Mouse (Mus musculus): ENCODE measurements around the gene Ccl28. TPM values are rescaled to one million over a fixed set of nuclear protein-coding genes. Genes with fewer than 3 reads are reported as not detected.
A peak's percentile ranks its signal among the peaks of the same experiment; 100 is the strongest.

The Ccl28 gene
- polyA plus RNA-seq, 1 experiment from 2014 or later: 0.20 TPM

GRCm38 (mm10) chr13:119640504-119640903 lies 16.9 kb downstream of the Ccl28 start:
- Histone ChIP-seq H3K27ac (ENCODE audit: low read length) (no peak overlapping the region), H3K36me3 (ENCODE audit: control insufficient read depth, insufficient read depth, low read length) (no peaks in the 10 kb centered on the region), H3K4me1 (ENCODE audit: control insufficient read depth, insufficient read depth, low read length) (no peaks in the 10 kb centered on the region), H3K9me3 (replicated peaks; ENCODE audit: control insufficient read depth, low read length, poor library complexity, severe bottlenecking) (no peaks in the 10 kb centered on the region), H3K9ac (ENCODE audit: low read depth, low read length) (no peak overlapping the region), H3K27me3 (ENCODE audit: control insufficient read depth, insufficient read depth, low read depth, low read length) (no peaks in the 10 kb centered on the region), H3K4me2 (ENCODE audit: low read length) (no peak overlapping the region), H3K4me3 (ENCODE audit: low read depth, low read length) (no peak overlapping the region)
- ATAC-seq: peak; percentile 67; the same call in 1 of the 2 replicates
- WGBS: 36% methylated on average over 4 of the region's 4 CpGs

- Histone ChIP-seq H3K4me3 (ENCODE audit: low read depth, low read length) (no peak overlapping the region), H3K9ac (ENCODE audit: low read depth, low read length) (no peak overlapping the region), H3K27ac (ENCODE audit: low read length) (no peak overlapping the region), H3K4me1 (ENCODE audit: control insufficient read depth, insufficient read depth, low read length) (no peaks in the 10 kb centered on the region), H3K4me2 (ENCODE audit: low read length) (no peak overlapping the region), H3K27me3 (ENCODE audit: control insufficient read depth, insufficient read depth, low read depth, low read length) (no peaks in the 10 kb centered on the region), H3K36me3 (ENCODE audit: control insufficient read depth, insufficient read depth, low read length) (no peaks in the 10 kb centered on the region), H3K9me3 (replicated peaks; ENCODE audit: control insufficient read depth, low read length, poor library complexity, severe bottlenecking) (no peaks in the 10 kb centered on the region)
- WGBS: 84% methylated on average over 7 of the region's 7 CpGs
- no peak for ATAC-seq
Observed at GRCm38 (mm10) chr13:119641145-119641544, 17.5 kb downstream of the Ccl28 start.

- Histone ChIP-seq H3K4me2 (ENCODE audit: low read length) (no peak overlapping the region), H3K27me3 (ENCODE audit: control insufficient read depth, insufficient read depth, low read depth, low read length) (no peaks in the 10 kb centered on the region), H3K27ac (ENCODE audit: low read length) (no peak overlapping the region), H3K9me3 (replicated peaks; ENCODE audit: control insufficient read depth, low read length, poor library complexity, severe bottlenecking) (no peaks in the 10 kb centered on the region), H3K36me3 (ENCODE audit: control insufficient read depth, insufficient read depth, low read length) (no peaks in the 10 kb centered on the region), H3K9ac (ENCODE audit: low read depth, low read length) (no peak overlapping the region), H3K4me1 (ENCODE audit: control insufficient read depth, insufficient read depth, low read length) (no peaks in the 10 kb centered on the region), H3K4me3 (ENCODE audit: low read depth, low read length) (no peak overlapping the region)
- 71% methylated on average over 5 of the region's 5 CpGs for WGBS
- ATAC-seq: no peak
Observed at GRCm38 (mm10) chr13:119644769-119645168, 21.1 kb downstream of the Ccl28 start.

GRCm38 (mm10) chr13:119646511-119646910 lies 22.9 kb downstream of the Ccl28 start:
- Histone ChIP-seq H3K27ac (ENCODE audit: low read length) (no peak overlapping the region), H3K36me3 (ENCODE audit: control insufficient read depth, insufficient read depth, low read length) (no peaks in the 10 kb centered on the region), H3K27me3 (ENCODE audit: control insufficient read depth, insufficient read depth, low read depth, low read length) (no peaks in the 10 kb centered on the region), H3K4me3 (ENCODE audit: low read depth, low read length) (no peak overlapping the region), H3K4me1 (ENCODE audit: control insufficient read depth, insufficient read depth, low read length) (no peaks in the 10 kb centered on the region), H3K9ac (ENCODE audit: low read depth, low read length) (no peak overlapping the region), H3K9me3 (replicated peaks; ENCODE audit: control insufficient read depth, low read length, poor library complexity, severe bottlenecking) (no peaks in the 10 kb centered on the region), H3K4me2 (ENCODE audit: low read length) (no peak overlapping the region)
- WGBS: 95% methylated on average over 1 of the region's 1 CpGs
- ATAC-seq: no peak

- peak; percentile 71 for ATAC-seq
- WGBS: 42% methylated on average over 15 of the region's 15 CpGs
- H3K4me2 ChIP-seq (ENCODE audit: low read length): 0 out of 2 replicates have a peak overlapping the region, but pooled peaks have one; percentile 25
Observed at GRCm38 (mm10) chr13:119648891-119649698, 25.5 kb downstream of the Ccl28 start.

GRCm38 (mm10) chr13:119649699-119650046 lies 26.1 kb downstream of the Ccl28 start:
- ATAC-seq: no peak; the same call in 1 of the 2 replicates
- Histone ChIP-seq H3K36me3 (ENCODE audit: control insufficient read depth, insufficient read depth, low read length) (no peaks in the 10 kb centered on the region), H3K4me3 (ENCODE audit: low read depth, low read length) (no peak overlapping the region), H3K27me3 (ENCODE audit: control insufficient read depth, insufficient read depth, low read depth, low read length) (no peaks in the 10 kb centered on the region), H3K9ac (ENCODE audit: low read depth, low read length) (no peak overlapping the region), H3K27ac (ENCODE audit: low read length) (peak overlapping the region; percentile 67), H3K9me3 (replicated peaks; ENCODE audit: control insufficient read depth, low read length, poor library complexity, severe bottlenecking) (no peaks in the 10 kb centered on the region), H3K4me1 (ENCODE audit: control insufficient read depth, insufficient read depth, low read length) (no peaks in the 10 kb centered on the region), H3K4me2 (ENCODE audit: low read length) (0 out of 2 replicates have a peak overlapping the region, but pooled peaks have one; percentile 25)
- 69% methylated on average over 1 of the region's 1 CpGs for WGBS

More at GRCm38 (mm10) chr13:119648891-119649698, 25.5 kb downstream of the Ccl28 start:
- Histone ChIP-seq H3K4me3 (ENCODE audit: low read depth, low read length) (no peak overlapping the region), H3K4me1 (ENCODE audit: control insufficient read depth, insufficient read depth, low read length) (no peaks in the 10 kb centered on the region), H3K9ac (ENCODE audit: low read depth, low read length) (no peak overlapping the region), H3K27me3 (ENCODE audit: control insufficient read depth, insufficient read depth, low read depth, low read length) (no peaks in the 10 kb centered on the region), H3K27ac (ENCODE audit: low read length) (peak overlapping the region; percentile 67), H3K36me3 (ENCODE audit: control insufficient read depth, insufficient read depth, low read length) (no peaks in the 10 kb centered on the region), H3K9me3 (replicated peaks; ENCODE audit: control insufficient read depth, low read length, poor library complexity, severe bottlenecking) (no peaks in the 10 kb centered on the region)

- Histone ChIP-seq H3K9ac (ENCODE audit: low read depth, low read length) (no peak overlapping the region), H3K9me3 (replicated peaks; ENCODE audit: control insufficient read depth, low read length, poor library complexity, severe bottlenecking) (no peaks in the 10 kb centered on the region; the same call in 1 of the 2 replicates), H3K4me2 (ENCODE audit: low read length) (no peak overlapping the region), H3K36me3 (ENCODE audit: control insufficient read depth, insufficient read depth, low read length) (no peaks in the 10 kb centered on the region), H3K27me3 (ENCODE audit: control insufficient read depth, insufficient read depth, low read depth, low read length) (no peaks in the 10 kb centered on the region), H3K27ac (ENCODE audit: low read length) (no peak overlapping the region), H3K4me3 (ENCODE audit: low read depth, low read length) (no peak overlapping the region), H3K4me1 (ENCODE audit: control insufficient read depth, insufficient read depth, low read length) (no peaks in the 10 kb centered on the region)
- 94% methylated on average over 2 of the region's 2 CpGs for WGBS
- ATAC-seq: no peak
Observed at GRCm38 (mm10) chr13:119654734-119655133, 31.1 kb downstream of the Ccl28 start.

GRCm38 (mm10) chr13:119656246-119656645 lies 32.6 kb downstream of the Ccl28 start:
- no peak overlapping the region for H3K9ac ChIP-seq (ENCODE audit: low read depth, low read length)
- H3K4me3 ChIP-seq (ENCODE audit: low read depth, low read length): no peak overlapping the region
- H3K4me1 ChIP-seq (ENCODE audit: control insufficient read depth, insufficient read depth, low read length): no peaks in the 10 kb centered on the region
- 88% methylated on average over 2 of the region's 2 CpGs for WGBS
- no peaks in the 10 kb centered on the region; the same call in 1 of the 2 replicates for H3K9me3 ChIP-seq (replicated peaks; ENCODE audit: control insufficient read depth, low read length, poor library complexity, severe bottlenecking)
- H3K4me2 ChIP-seq (ENCODE audit: low read length): no peak overlapping the region
- H3K27me3 ChIP-seq (ENCODE audit: control insufficient read depth, insufficient read depth, low read depth, low read length): no peaks in the 10 kb centered on the region
- no peak for ATAC-seq
- no peak overlapping the region for H3K27ac ChIP-seq (ENCODE audit: low read length)
- H3K36me3 ChIP-seq (ENCODE audit: control insufficient read depth, insufficient read depth, low read length): no peaks in the 10 kb centered on the region

GRCm38 (mm10) chr13:119656846-119657416 lies 33.3 kb downstream of the Ccl28 start:
- Histone ChIP-seq H3K9me3 (replicated peaks; ENCODE audit: control insufficient read depth, low read length, poor library complexity, severe bottlenecking) (no peaks in the 10 kb centered on the region; the same call in 1 of the 2 replicates), H3K27ac (ENCODE audit: low read length) (no peak overlapping the region), H3K9ac (ENCODE audit: low read depth, low read length) (no peak overlapping the region), H3K27me3 (ENCODE audit: control insufficient read depth, insufficient read depth, low read depth, low read length) (no peaks in the 10 kb centered on the region), H3K36me3 (ENCODE audit: control insufficient read depth, insufficient read depth, low read length) (no peaks in the 10 kb centered on the region), H3K4me2 (ENCODE audit: low read length) (no peak overlapping the region), H3K4me3 (ENCODE audit: low read depth, low read length) (no peak overlapping the region), H3K4me1 (ENCODE audit: control insufficient read depth, insufficient read depth, low read length) (no peaks in the 10 kb centered on the region)
- 83% methylated on average over 6 of the region's 6 CpGs for WGBS
- ATAC-seq: no peak
